Mouse (Mus musculus): ENCODE data around the gene Hdac11. TPM values are rescaled to one million over a fixed set of nuclear protein-coding genes. Genes with fewer than 3 reads are reported as not detected.
A peak's percentile ranks its signal among the peaks of the same experiment; 100 is the strongest.
"Not testable (repeated sequence)": the region's sequence is repeated elsewhere in the genome, so short reads cannot be mapped to it uniquely, and the experiment has no call there.

Hdac11 gene
- polyA plus RNA-seq, 1 experiment from 2014 or later, result 7.5 TPM

DNA sequence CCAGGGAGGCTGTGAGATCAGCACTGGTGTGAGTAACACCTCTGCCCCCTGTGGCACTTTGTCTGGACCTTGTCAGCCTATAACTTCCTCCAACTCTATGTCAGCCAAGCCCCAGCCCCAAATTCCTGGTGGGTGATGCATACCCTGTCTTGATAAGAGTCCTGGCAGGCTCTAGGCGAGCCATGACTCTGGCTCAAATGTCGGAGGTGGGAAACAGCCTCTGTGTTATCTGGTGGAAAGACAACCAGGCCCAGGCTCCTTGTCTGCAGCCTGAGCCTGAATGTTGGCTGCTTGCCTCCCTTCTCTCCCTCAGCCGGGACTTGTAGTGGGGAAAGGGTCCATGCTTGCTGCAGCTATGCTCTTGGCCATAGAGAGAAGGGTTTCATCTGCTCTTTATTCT lies 54.4 kb downstream of the Hdac11 start:
- 15% methylated on average over 3 of the region's 3 CpGs for WGBS
- Histone ChIP-seq H3K9me3 (no peaks in the 10 kb centered on the region), H3K4me1 (peaks cover 12% of the 10 kb centered on the region), H3K4me2 (no peak overlapping the region), H3K27me3 (peaks cover 27% of the 10 kb centered on the region), H3K9ac (no peak overlapping the region), H3K27ac (no peak overlapping the region), H3K4me3 (no peak overlapping the region), H3K36me3 (no peaks in the 10 kb centered on the region)
- 0 out of 2 replicates have a peak, but pooled peaks have one; percentile 17 for ATAC-seq (ENCODE audit: borderline replicate concordance, extremely low read depth, low FRiP score, low TSS enrichment)

DNA sequence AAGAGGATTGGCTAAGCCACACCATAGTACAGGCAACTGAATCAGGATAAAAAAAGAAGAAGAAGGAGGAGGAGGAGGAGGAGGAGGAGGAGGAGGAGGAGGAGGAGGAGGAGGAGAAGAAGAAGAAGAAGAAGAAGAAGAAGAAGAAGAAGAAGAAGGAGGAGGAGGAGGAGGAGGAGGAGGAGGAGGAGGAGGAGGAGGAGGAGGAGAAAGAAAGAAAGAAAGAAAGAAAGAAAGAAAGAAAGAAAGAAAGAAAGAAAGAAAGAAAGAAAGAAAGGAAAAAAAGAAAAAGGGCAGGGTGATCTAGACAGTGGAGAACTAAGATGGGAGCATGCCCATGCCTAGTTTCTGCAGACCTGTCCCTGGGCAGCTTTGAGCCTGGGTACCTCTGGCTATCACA lies 55.7 kb downstream of the Hdac11 start, which contains the start of gene Fbln2:
Gene Fbln2, plus strand, starts transcription at position 301 of the 400 bp plus-strand sequence.
- H3K9ac ChIP-seq; H3K27ac ChIP-seq; ATAC-seq (ENCODE audit: borderline replicate concordance, extremely low read depth, low FRiP score, low TSS enrichment); H3K9me3 ChIP-seq; H3K36me3 ChIP-seq: not testable (repeated sequence)
- Histone ChIP-seq H3K4me1 (peaks cover 12% of the 10 kb centered on the region), H3K4me3 (peak within 1 kb of the TSS; percentile 29), H3K4me2 (peak within 1 kb of the TSS; percentile 56), H3K27me3 (peaks cover 27% of the 10 kb centered on the region)

DNA sequence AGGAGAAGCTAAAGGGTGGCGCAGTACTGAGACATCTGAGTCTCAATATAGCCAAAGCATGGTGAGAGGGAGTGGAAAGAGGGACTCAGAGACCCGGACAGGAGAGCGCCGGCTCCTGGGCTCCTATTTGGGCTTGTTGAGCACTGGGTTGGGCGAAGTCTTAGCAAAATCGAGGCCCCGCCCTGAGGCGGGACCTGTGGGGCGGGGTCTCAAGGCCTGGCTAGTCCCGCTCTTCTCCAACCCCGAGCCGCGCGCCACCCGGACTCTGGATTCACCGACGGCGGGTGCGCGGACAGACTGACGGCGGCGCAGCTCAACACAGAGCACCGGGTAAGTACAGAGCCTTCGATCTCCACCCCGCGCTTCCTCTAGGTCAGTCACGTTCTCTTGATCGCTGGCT lies 56.1 kb downstream of the Hdac11 start:
- Histone ChIP-seq H3K27ac (no peak overlapping the region), H3K36me3 (no peaks in the 10 kb centered on the region), H3K27me3 (peaks cover 27% of the 10 kb centered on the region), H3K9ac (no peak overlapping the region), H3K4me1 (peaks cover 12% of the 10 kb centered on the region), H3K4me2 (peak overlapping the region; percentile 56), H3K4me3 (peak overlapping the region; percentile 29), H3K9me3 (no peaks in the 10 kb centered on the region)
- 2% methylated on average over 29 of the region's 29 CpGs for WGBS
- ATAC-seq (ENCODE audit: borderline replicate concordance, extremely low read depth, low FRiP score, low TSS enrichment), result peak; percentile 74; the same call in 1 of the 2 replicates

DNA sequence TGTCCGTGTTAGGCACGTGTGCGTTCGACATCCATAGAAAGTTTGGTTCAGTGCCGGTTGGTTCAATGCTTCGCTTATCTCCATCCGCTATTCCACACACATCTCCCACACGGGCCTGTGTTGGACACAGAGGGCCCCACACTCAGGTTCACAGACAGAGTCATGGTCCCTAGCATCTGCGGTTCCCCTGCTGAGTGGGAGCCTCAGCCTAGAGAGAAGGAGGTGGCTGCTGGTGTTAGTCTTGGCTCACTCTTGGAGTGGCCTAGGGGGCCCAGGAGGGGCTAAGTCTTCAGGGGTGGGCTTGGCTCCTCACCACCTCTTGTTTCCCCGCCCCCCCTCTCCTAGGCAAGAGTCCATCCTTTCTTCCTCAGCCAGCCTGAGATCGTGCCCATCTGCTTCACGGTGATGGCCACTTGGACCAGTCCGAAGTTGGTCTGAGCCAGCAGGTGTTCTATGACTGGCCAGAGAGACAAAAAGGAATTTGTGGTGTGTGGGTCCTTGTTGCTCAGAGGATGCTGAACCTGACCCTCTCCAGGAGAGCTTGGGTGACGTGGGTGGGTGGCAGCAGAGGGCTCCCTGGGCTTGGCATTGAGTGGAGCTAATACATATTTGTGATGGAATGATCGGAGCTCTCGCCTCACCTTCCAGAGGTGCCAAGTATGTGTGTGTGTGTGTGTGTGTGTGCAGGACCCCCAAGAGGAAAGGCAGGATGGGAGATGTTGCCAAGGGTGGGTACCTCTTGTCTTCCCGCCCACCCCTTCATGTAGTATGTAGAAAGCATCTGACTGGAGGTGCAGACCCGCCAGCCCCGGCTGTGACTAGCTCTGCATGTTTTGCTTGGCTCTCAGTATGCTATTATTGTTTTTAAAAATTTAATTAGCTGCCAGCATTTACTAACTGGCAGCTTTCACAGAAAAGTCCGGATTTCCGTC lies 57.1 kb downstream of the Hdac11 start:
- H3K9me3 ChIP-seq, result no peaks in the 10 kb centered on the region
- peaks cover 27% of the 10 kb centered on the region for H3K27me3 ChIP-seq
- WGBS, result 52% methylated on average over 21 of the region's 21 CpGs
- H3K4me2 ChIP-seq, result peak overlapping the region; percentile 56; the same call in 1 of the 2 replicates
- H3K4me3 ChIP-seq, result peak overlapping the region; percentile 29
- no peak for ATAC-seq (ENCODE audit: borderline replicate concordance, extremely low read depth, low FRiP score, low TSS enrichment)
- H3K36me3 ChIP-seq, result no peaks in the 10 kb centered on the region
- no peak overlapping the region for H3K27ac ChIP-seq
- peaks cover 12% of the 10 kb centered on the region for H3K4me1 ChIP-seq
- H3K9ac ChIP-seq, result no peak overlapping the region

DNA sequence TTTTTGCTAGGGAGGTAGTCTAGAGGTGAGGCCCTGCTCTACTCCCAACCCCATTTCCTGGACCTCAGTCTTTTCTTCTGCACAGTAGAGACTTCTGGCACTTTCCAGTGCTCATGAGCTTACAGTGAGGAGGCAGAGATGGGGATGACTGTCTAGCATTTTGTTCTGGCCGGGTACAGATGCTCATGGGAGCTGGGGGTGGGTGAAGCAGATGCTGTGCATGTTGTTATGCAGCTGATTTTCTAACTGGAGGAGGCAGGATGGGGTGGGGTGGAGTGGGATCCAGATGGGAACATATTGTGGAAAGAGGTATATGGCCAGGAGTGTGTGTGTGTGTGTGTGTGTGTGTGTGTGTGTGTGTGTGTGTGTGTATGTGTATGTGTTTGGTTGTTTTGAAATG lies 59.0 kb downstream of the Hdac11 start:
- H3K4me2 ChIP-seq, result no peak overlapping the region
- H3K27ac ChIP-seq, result no peak overlapping the region
- no peak overlapping the region for H3K9ac ChIP-seq
- H3K4me3 ChIP-seq, result no peak overlapping the region
- H3K27me3 ChIP-seq, result peaks cover 27% of the 10 kb centered on the region
- H3K36me3 ChIP-seq, result no peaks in the 10 kb centered on the region
- peaks cover 12% of the 10 kb centered on the region for H3K4me1 ChIP-seq
- no peaks in the 10 kb centered on the region for H3K9me3 ChIP-seq
- no peak for ATAC-seq (ENCODE audit: borderline replicate concordance, extremely low read depth, low FRiP score, low TSS enrichment)
- 73% methylated on average over 1 of the region's 1 CpGs for WGBS

DNA sequence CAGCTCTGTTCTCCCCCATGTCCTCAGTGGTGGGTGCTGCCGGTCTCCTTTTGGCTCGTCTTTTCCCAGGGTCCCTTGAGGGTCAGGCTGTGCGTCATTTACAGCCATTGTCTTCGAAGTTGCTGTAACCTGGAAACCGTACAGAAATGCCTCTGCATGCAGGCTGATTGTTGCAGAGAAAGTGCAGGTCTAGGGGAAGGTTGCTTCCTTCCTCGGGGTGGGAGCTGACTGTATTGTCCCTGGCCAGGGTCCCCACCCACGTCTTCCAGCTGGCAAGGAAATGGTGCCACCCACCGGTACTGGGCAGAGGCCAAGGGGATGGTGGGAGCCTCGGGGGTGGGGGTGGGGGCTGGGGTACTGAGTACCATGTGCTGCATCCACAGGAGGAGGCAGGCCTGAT lies 62.0 kb downstream of the Hdac11 start:
- ATAC-seq (ENCODE audit: borderline replicate concordance, extremely low read depth, low FRiP score, low TSS enrichment), result no peak
- H3K27me3 ChIP-seq, result peaks cover 10% of the 10 kb centered on the region

DNA sequence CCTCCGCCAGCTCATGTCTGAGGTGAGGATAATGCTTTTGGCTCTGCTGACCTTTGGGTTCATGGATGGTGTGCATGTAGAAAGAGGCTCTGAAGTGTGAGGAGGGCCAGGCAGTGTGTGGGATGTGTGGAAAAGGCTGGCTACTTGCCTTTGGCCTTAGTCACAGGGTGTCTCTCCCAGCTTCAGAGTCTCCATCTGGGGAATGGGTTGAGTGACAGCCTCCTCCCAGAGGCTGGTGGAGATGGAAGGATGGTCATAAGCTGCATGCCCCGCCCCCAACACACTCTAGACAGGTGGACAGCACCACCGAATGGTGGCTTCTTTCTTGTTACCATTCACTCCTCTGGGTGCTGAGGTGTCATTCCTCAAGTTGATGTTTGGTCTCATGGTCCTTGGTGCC lies 62.4 kb downstream of the Hdac11 start:
- WGBS, result 49% methylated on average over 3 of the region's 3 CpGs
- ATAC-seq (ENCODE audit: borderline replicate concordance, extremely low read depth, low FRiP score, low TSS enrichment), result no peak

More for the DNA sequence above, 62.0 kb downstream of the Hdac11 start:
- 52% methylated on average over 9 of the region's 9 CpGs for WGBS
- Histone ChIP-seq H3K9ac (no peak overlapping the region), H3K9me3 (no peaks in the 10 kb centered on the region), H3K4me3 (no peak overlapping the region), H3K4me2 (no peak overlapping the region), H3K36me3 (no peaks in the 10 kb centered on the region), H3K27ac (no peak overlapping the region), H3K4me1 (peaks cover 1% of the 10 kb centered on the region; the same call in 1 of the 2 replicates)

DNA sequence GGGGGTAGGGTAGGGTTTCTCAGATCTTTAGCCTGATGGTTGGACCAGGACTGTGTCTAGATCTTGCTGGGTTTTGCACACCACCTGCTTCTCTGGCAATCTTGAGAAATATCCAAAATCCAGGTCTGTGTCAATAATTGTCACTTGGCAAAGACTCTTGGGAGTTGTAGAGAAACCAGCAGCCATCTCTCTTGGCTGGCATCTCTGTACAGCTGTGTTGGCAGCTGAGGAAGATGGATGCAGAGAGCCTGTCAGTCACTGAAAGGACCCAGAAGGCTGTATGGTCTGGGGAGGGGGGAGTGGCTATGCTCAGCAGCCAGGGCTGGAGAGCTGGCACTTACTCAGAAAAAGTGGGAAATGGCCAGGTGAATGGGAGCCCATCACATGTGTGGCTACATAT lies 63.6 kb downstream of the Hdac11 start:
- H3K4me2 ChIP-seq, result no peak overlapping the region
- H3K27me3 ChIP-seq, result no peaks in the 10 kb centered on the region; the same call in 1 of the 2 replicates
- ATAC-seq (ENCODE audit: borderline replicate concordance, extremely low read depth, low FRiP score, low TSS enrichment), result no peak
- no peaks in the 10 kb centered on the region for H3K4me1 ChIP-seq
- no peak overlapping the region for H3K9ac ChIP-seq
- H3K36me3 ChIP-seq, result no peaks in the 10 kb centered on the region
- no peak overlapping the region for H3K27ac ChIP-seq
- H3K9me3 ChIP-seq, result no peaks in the 10 kb centered on the region
- H3K4me3 ChIP-seq, result no peak overlapping the region

More for the DNA sequence above, 62.4 kb downstream of the Hdac11 start:
- no peaks in the 10 kb centered on the region; the same call in 1 of the 2 replicates for H3K4me1 ChIP-seq
- H3K36me3 ChIP-seq, result no peaks in the 10 kb centered on the region
- H3K27me3 ChIP-seq, result peaks cover 5% of the 10 kb centered on the region
- no peak overlapping the region for H3K9ac ChIP-seq
- H3K4me2 ChIP-seq, result no peak overlapping the region
- H3K27ac ChIP-seq, result no peak overlapping the region
- no peaks in the 10 kb centered on the region for H3K9me3 ChIP-seq
- no peak overlapping the region for H3K4me3 ChIP-seq

DNA sequence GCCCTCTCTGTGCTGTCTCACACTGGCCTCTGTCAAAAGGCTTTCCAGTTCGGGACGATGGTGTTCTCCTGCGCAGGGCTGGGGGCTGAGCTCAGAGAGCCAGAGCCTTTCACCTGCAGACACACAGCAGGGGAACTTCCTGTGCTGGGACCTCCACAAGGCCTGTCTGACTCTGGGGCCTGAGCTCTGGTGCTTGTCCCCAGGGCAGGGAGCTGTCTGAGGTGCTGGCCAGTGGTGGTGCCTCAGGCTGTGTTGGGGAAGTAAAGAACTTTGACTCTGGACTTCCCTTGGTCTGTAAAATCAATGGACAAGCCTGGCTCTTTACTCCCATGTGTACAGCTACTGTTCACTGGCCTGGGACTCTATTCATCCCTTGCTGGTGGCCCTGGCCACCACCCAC lies 64.6 kb downstream of the Hdac11 start:
- Histone ChIP-seq H3K4me2 (no peak overlapping the region), H3K36me3 (no peaks in the 10 kb centered on the region), H3K27ac (no peak overlapping the region), H3K9ac (no peak overlapping the region), H3K4me3 (no peak overlapping the region), H3K9me3 (no peaks in the 10 kb centered on the region), H3K4me1 (no peaks in the 10 kb centered on the region), H3K27me3 (no peaks in the 10 kb centered on the region)
- no peak; the same call in 1 of the 2 replicates for ATAC-seq (ENCODE audit: borderline replicate concordance, extremely low read depth, low FRiP score, low TSS enrichment)
- 5% methylated on average over 3 of the region's 3 CpGs for WGBS

DNA sequence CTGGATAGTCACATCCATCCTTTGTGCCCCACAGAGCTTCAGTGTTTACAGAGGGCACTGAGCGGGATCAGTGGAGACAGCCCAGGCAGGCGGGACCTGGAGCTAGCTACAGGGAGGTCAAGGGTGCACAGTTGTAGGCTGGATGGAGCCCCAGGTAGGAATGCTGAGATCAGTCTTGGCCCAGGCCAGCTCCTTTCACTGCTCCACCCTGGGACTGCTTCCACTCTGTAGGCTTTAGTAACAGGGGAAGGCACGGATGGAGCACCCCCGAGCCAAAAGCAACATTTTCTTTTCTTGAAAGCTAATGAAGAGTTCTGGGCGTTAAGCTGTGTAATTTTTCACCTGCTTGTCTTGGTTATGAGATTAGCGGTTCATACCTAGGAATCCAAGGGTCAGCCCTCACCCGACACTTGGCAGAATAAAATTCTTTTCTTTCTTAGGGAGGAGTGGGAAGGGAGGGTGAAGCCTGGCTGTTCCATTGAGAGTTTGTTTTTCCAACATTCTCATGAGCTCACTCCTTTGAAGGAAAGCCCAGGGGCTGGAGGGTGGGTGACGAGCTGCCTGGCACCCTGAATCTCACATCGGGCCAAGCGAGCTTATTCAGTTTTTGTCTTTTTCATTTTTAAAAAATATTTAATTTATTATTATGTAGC lies 66.4 kb downstream of the Hdac11 start:
- Histone ChIP-seq H3K27ac (no peak overlapping the region), H3K36me3 (no peaks in the 10 kb centered on the region), H3K4me2 (no peak overlapping the region), H3K4me3 (no peak overlapping the region), H3K9me3 (no peaks in the 10 kb centered on the region), H3K9ac (no peak overlapping the region), H3K4me1 (no peaks in the 10 kb centered on the region), H3K27me3 (no peaks in the 10 kb centered on the region)
- 48% methylated on average over 10 of the region's 10 CpGs for WGBS
- ATAC-seq (ENCODE audit: borderline replicate concordance, extremely low read depth, low FRiP score, low TSS enrichment), result peak; percentile 60
